Mouse (Mus musculus): Measurements from ENCODE around the gene Gm26727. TPM values are rescaled to one million over a fixed set of nuclear protein-coding genes. Genes with fewer than 3 reads are reported as not detected.
"Not testable (repeated sequence)": the region's sequence is repeated elsewhere in the genome, so short reads cannot be mapped to it uniquely, and the experiment has no call there.

Gm26727 gene
- polyA plus RNA-seq (2015; fragmentation: Nextera tagmentation; extraction: Ambion mirVana) = not detected in 2 replicates

GRCm38 (mm10) chr2:67433081-67433480 lies at the start of gene Gm26727:
Gm26727 (minus strand) TSS chr2:67433181.
- Histone ChIP-seq H3K4me1 (no peaks in the 10 kb centered on the region), H3K27ac (replicated peaks) (no peak within 1 kb of the TSS), H3K4me3 (no peak within 1 kb of the TSS), H3K36me3 (no peaks in the 10 kb centered on the region), H3K27me3 (replicated peaks) (no peaks in the 10 kb centered on the region), H3K4me2 (no peak within 1 kb of the TSS), H3K9ac (no peak within 1 kb of the TSS), H3K9me3 (no peaks in the 10 kb centered on the region)
- WGBS = 43% methylated on average over 2 of the region's 2 CpGs
- ATAC-seq (ENCODE audit: extremely low read depth, insufficient number of reproducible peaks, low FRiP score, low TSS enrichment) = no peak

GRCm38 (mm10) chr2:67481051-67481450 lies 48.1 kb upstream of the Gm26727 start:
- Histone ChIP-seq H3K27me3 (replicated peaks) (no peaks in the 10 kb centered on the region), H3K4me3 (no peak overlapping the region), H3K27ac (replicated peaks) (no peak overlapping the region), H3K9me3 (no peaks in the 10 kb centered on the region), H3K36me3 (no peaks in the 10 kb centered on the region), H3K9ac (no peak overlapping the region), H3K4me2 (no peak overlapping the region), H3K4me1 (peaks cover 7% of the 10 kb centered on the region)
- WGBS = 52% methylated on average over 3 of the region's 3 CpGs
- no peak for ATAC-seq (ENCODE audit: extremely low read depth, insufficient number of reproducible peaks, low FRiP score, low TSS enrichment)

GRCm38 (mm10) chr2:67477753-67478152 lies 44.8 kb upstream of the Gm26727 start:
- no peak for ATAC-seq (ENCODE audit: extremely low read depth, insufficient number of reproducible peaks, low FRiP score, low TSS enrichment)
- Histone ChIP-seq H3K4me3 (no peak overlapping the region), H3K9ac (no peak overlapping the region), H3K9me3 (no peaks in the 10 kb centered on the region), H3K27me3 (replicated peaks) (no peaks in the 10 kb centered on the region), H3K4me1 (peaks cover 7% of the 10 kb centered on the region), H3K36me3 (no peaks in the 10 kb centered on the region), H3K4me2 (no peak overlapping the region), H3K27ac (replicated peaks) (no peak overlapping the region)
- 13% methylated on average over 6 of the region's 6 CpGs for WGBS

- not testable (repeated sequence) for H3K4me3 ChIP-seq; H3K9me3 ChIP-seq; H3K27ac ChIP-seq (replicated peaks); H3K4me1 ChIP-seq; H3K36me3 ChIP-seq; H3K4me2 ChIP-seq; ATAC-seq (ENCODE audit: extremely low read depth, insufficient number of reproducible peaks, low FRiP score, low TSS enrichment); H3K9ac ChIP-seq; H3K27me3 ChIP-seq (replicated peaks)
- WGBS = 58% methylated on average over 5 of the region's 5 CpGs
Measured at GRCm38 (mm10) chr2:67470030-67470429, 37.0 kb upstream of the Gm26727 start.

- Histone ChIP-seq H3K27ac (replicated peaks) (no peak overlapping the region), H3K36me3 (no peaks in the 10 kb centered on the region), H3K27me3 (replicated peaks) (no peaks in the 10 kb centered on the region), H3K9me3 (no peaks in the 10 kb centered on the region), H3K4me3 (no peak overlapping the region), H3K4me2 (no peak overlapping the region), H3K9ac (no peak overlapping the region), H3K4me1 (no peaks in the 10 kb centered on the region)
- WGBS = 79% methylated on average over 7 of the region's 7 CpGs
- ATAC-seq (ENCODE audit: extremely low read depth, insufficient number of reproducible peaks, low FRiP score, low TSS enrichment) = no peak
Measured at GRCm38 (mm10) chr2:67467036-67467435, 34.1 kb upstream of the Gm26727 start.

- 69% methylated on average over 3 of the region's 3 CpGs for WGBS
- no peaks in the 10 kb centered on the region for H3K4me1 ChIP-seq
- H3K4me2 ChIP-seq = no peak overlapping the region
- H3K4me3 ChIP-seq = no peak overlapping the region
- no peak for ATAC-seq (ENCODE audit: extremely low read depth, insufficient number of reproducible peaks, low FRiP score, low TSS enrichment)
- no peaks in the 10 kb centered on the region for H3K36me3 ChIP-seq
- H3K27me3 ChIP-seq (replicated peaks) = no peaks in the 10 kb centered on the region
- H3K9ac ChIP-seq = no peak overlapping the region
- H3K27ac ChIP-seq (replicated peaks) = no peak overlapping the region
- H3K9me3 ChIP-seq = no peaks in the 10 kb centered on the region
Measured at GRCm38 (mm10) chr2:67460857-67461256, 27.9 kb upstream of the Gm26727 start.

GRCm38 (mm10) chr2:67447206-67447605 lies 14.2 kb upstream of the Gm26727 start:
- no peak overlapping the region for H3K4me3 ChIP-seq
- no peak overlapping the region for H3K9ac ChIP-seq
- no peak for ATAC-seq (ENCODE audit: extremely low read depth, insufficient number of reproducible peaks, low FRiP score, low TSS enrichment)
- H3K27ac ChIP-seq (replicated peaks) = no peak overlapping the region
- H3K27me3 ChIP-seq (replicated peaks) = no peaks in the 10 kb centered on the region
- no peaks in the 10 kb centered on the region for H3K9me3 ChIP-seq
- no peaks in the 10 kb centered on the region for H3K36me3 ChIP-seq
- 70% methylated on average over 12 of the region's 12 CpGs for WGBS
- no peak overlapping the region for H3K4me2 ChIP-seq
- H3K4me1 ChIP-seq = 0 out of 2 replicates have a peak, but pooled peaks cover 2% of the 10 kb centered on the region

GRCm38 (mm10) chr2:67446772-67447171 lies 13.8 kb upstream of the Gm26727 start:
- H3K36me3 ChIP-seq = no peaks in the 10 kb centered on the region
- 67% methylated on average over 1 of the region's 1 CpGs for WGBS
- H3K9ac ChIP-seq = no peak overlapping the region
- 0 out of 2 replicates have a peak, but pooled peaks cover 2% of the 10 kb centered on the region for H3K4me1 ChIP-seq
- no peak overlapping the region for H3K27ac ChIP-seq (replicated peaks)
- no peak for ATAC-seq (ENCODE audit: extremely low read depth, insufficient number of reproducible peaks, low FRiP score, low TSS enrichment)
- H3K27me3 ChIP-seq (replicated peaks) = no peaks in the 10 kb centered on the region
- H3K9me3 ChIP-seq = no peaks in the 10 kb centered on the region
- H3K4me2 ChIP-seq = no peak overlapping the region
- no peak overlapping the region for H3K4me3 ChIP-seq

GRCm38 (mm10) chr2:67445780-67446179 lies 12.8 kb upstream of the Gm26727 start, which contains the start of gene Xirp2:
Xirp2 (plus strand) TSS chr2:67446002.
- no peak within 1 kb of the TSS for H3K27ac ChIP-seq (replicated peaks)
- no peak within 1 kb of the TSS for H3K4me3 ChIP-seq
- H3K4me2 ChIP-seq = no peak within 1 kb of the TSS
- H3K9ac ChIP-seq = no peak within 1 kb of the TSS
- no peaks in the 10 kb centered on the region for H3K27me3 ChIP-seq (replicated peaks)
- ATAC-seq (ENCODE audit: extremely low read depth, insufficient number of reproducible peaks, low FRiP score, low TSS enrichment) = no peak
- no peaks in the 10 kb centered on the region for H3K36me3 ChIP-seq
- H3K9me3 ChIP-seq = no peaks in the 10 kb centered on the region
- H3K4me1 ChIP-seq = 0 out of 2 replicates have a peak, but pooled peaks cover 2% of the 10 kb centered on the region
- 43% methylated on average over 3 of the region's 3 CpGs for WGBS

- 42% methylated on average over 8 of the region's 8 CpGs for WGBS
- Histone ChIP-seq H3K9me3 (no peaks in the 10 kb centered on the region), H3K36me3 (no peaks in the 10 kb centered on the region), H3K4me1 (no peaks in the 10 kb centered on the region), H3K4me3 (no peak overlapping the region), H3K27me3 (replicated peaks) (no peaks in the 10 kb centered on the region), H3K4me2 (no peak overlapping the region), H3K27ac (replicated peaks) (no peak overlapping the region), H3K9ac (no peak overlapping the region)
- no peak for ATAC-seq (ENCODE audit: extremely low read depth, insufficient number of reproducible peaks, low FRiP score, low TSS enrichment)
Measured at GRCm38 (mm10) chr2:67438309-67438708, 5.3 kb upstream of the Gm26727 start.

GRCm38 (mm10) chr2:67422799-67423198 lies 10.2 kb downstream of the Gm26727 start:
- WGBS = 78% methylated on average over 1 of the region's 1 CpGs
- Histone ChIP-seq H3K4me3 (no peak overlapping the region), H3K4me2 (no peak overlapping the region), H3K27ac (replicated peaks) (no peak overlapping the region), H3K27me3 (replicated peaks) (no peaks in the 10 kb centered on the region), H3K9me3 (no peaks in the 10 kb centered on the region), H3K4me1 (no peaks in the 10 kb centered on the region), H3K9ac (no peak overlapping the region), H3K36me3 (no peaks in the 10 kb centered on the region)
- no peak for ATAC-seq (ENCODE audit: extremely low read depth, insufficient number of reproducible peaks, low FRiP score, low TSS enrichment)

GRCm38 (mm10) chr2:67420853-67421252 lies 12.1 kb downstream of the Gm26727 start:
- Histone ChIP-seq H3K9ac (no peak overlapping the region), H3K4me2 (no peak overlapping the region), H3K36me3 (no peaks in the 10 kb centered on the region), H3K4me1 (no peaks in the 10 kb centered on the region), H3K27ac (replicated peaks) (no peak overlapping the region), H3K9me3 (no peaks in the 10 kb centered on the region), H3K4me3 (no peak overlapping the region), H3K27me3 (replicated peaks) (no peaks in the 10 kb centered on the region)
- no peak for ATAC-seq (ENCODE audit: extremely low read depth, insufficient number of reproducible peaks, low FRiP score, low TSS enrichment)
